Mouse (Mus musculus) hindbrain, postnatal 0 days (tissue): ENCODE results near the gene Tbck. TPM values are rescaled to one million over a fixed set of nuclear protein-coding genes. Genes with fewer than 3 reads are reported as not detected.

ENCODE experiments used
- ATAC-seq: fragments of 200-750 bp; cut with Nextera tagmentation; 2 replicates; pipeline ENCODE4 v1.8.0; 2017; ENCODE audit warnings: mild to moderate bottlenecking, moderate TSS enrichment, moderate library complexity
- DNase-seq: peaks from one replicate; pipeline ENCODE4 v3.0.0-alpha.2; 2015; ENCODE audit warnings: low spot score
- H3K27ac ChIP-seq: fragments of 300-500 bp; sonication (generic); 2 replicates; pipeline ENCODE4 v1.5.1; 2014; ENCODE audit warnings: mild to moderate bottlenecking
- H3K27me3 ChIP-seq: fragments of 300-500 bp; sonication (generic); 2 replicates; pipeline ENCODE4 v1.6.1; 2014; ENCODE audit warnings: low read length, mixed read lengths; ENCODE audit not compliant: insufficient read depth
- H3K36me3 ChIP-seq: fragments of 300-500 bp; sonication (generic); 2 replicates; pipeline ENCODE4 v1.6.1; 2014; ENCODE audit warnings: low read length, mixed read lengths; ENCODE audit not compliant: insufficient read depth
- H3K4me1 ChIP-seq: fragments of 300-500 bp; sonication (generic); 2 replicates; pipeline ENCODE4 v1.6.1; 2014; ENCODE audit warnings: antibody characterized with exemption, low read length, mixed read lengths; ENCODE audit not compliant: insufficient read depth
- H3K4me2 ChIP-seq: fragments of 300-500 bp; sonication (generic); 2 replicates; pipeline ENCODE4 v1.6.1; 2014; ENCODE audit warnings: low read depth, mild to moderate bottlenecking, low read length, moderate library complexity, mixed read lengths
- H3K4me3 ChIP-seq: fragments of 300-500 bp; sonication (generic); 2 replicates; pipeline ENCODE4 v1.5.1; 2014; ENCODE audit warnings: low read length
- H3K9ac ChIP-seq: fragments of 300-500 bp; sonication (generic); replicated peaks from 2 replicates; pipeline ENCODE4 v1.6.1; 2014; ENCODE audit warnings: mild to moderate bottlenecking, low read length, moderate library complexity, mixed read lengths
- H3K9me3 ChIP-seq: fragments of 300-500 bp; sonication (generic); 2 replicates; pipeline ENCODE4 v1.6.1; 2016; ENCODE audit warnings: low read length, mixed read lengths
- CTCF ChIP-seq: IDR thresholded peaks from 2 replicates; pipeline ENCODE4 v1.5.1; 2016; ENCODE audit warnings: antibody characterized with exemption, control low read depth, low read depth
- WGBS: fragments of 180-500 bp; shearing (Covaris S2); extraction: QIAGEN DNeasy Blood & Tissue Kit; methylation state at CpG from one replicate; pipeline ENCODE4 v1.1.7; 2014; 5-methylcytosine and 5-hydroxymethylcytosine counted together
- polyA plus RNA-seq: library from polyadenylated mRNA; unstranded; fragments of >200 nt; fragmentation: Nextera tagmentation; extraction: Ambion mirVana; gene quantifications from 2 replicates; pipeline ENCODE4 v1.2.1, GENCODE M21; 2015
- total RNA-seq: library from RNA; depleted of rRNA; stranded (reverse); fragments of >200 nt; gene quantifications from 2 replicates; pipeline ENCODE4 v1.2.3, GENCODE M21; 2014; rRNA removed

Gene Tbck
- total RNA-seq (35.4 and 38.6 TPM in 2 replicates), polyA plus RNA-seq (31.4 and 32.1 TPM in 2 replicates)

DNA sequence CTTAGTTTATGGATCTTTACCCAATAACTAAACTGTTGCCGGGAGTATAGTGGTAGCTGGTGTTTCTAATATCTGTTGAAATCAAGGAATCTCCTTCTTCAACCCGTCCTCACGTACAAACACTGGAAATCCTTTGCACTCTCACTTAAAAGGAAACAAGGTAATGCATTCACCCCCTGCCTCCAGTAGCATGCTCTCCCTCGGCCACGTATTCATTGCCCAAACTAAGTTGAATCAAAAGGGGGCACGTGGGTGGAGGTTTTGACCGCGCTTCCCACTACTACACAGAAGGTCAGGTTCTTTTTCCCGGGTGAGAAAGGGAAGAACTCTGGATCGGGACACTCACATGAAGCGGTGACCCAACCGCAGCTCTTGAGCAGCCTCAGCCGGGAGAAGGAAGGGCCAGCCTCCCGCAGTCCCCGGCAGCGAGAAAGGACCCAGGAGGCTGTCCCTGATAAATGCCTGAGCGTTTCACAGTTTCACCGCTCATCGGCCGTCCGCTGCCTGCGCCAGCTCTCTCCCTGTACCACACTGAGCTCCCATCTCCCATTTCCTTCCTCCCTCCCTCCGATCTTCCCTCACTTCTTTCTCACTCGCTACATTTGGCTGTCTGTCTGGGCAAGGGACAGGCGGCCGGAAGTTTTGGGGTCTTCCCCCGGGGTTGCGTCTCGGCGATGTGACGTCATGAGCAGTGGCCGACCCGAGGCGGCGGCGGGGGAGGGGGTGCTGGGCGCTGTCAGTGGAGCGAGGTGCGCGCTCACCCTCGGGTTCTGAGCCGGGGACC, at the start of gene Tbck:
TSS of gene Tbck (plus strand) at position 698 of the 784 bp plus-strand sequence.
- TF ChIP-seq CTCF, result peak; percentile 29; the same call in 1 of the 2 replicates
- H3K4me2 ChIP-seq, result peak within 1 kb of the TSS; percentile 82
- H3K27ac ChIP-seq, result peak within 1 kb of the TSS; percentile 91
- under 1% methylated on average over 42 of the region's 42 CpGs for WGBS
- H3K4me1 ChIP-seq, result peaks cover 4% of the 10 kb centered on the region; the same call in 1 of the 2 replicates
- H3K36me3 ChIP-seq, result peaks cover 4% of the 10 kb centered on the region; the same call in 1 of the 2 replicates
- peak; percentile 96 for DNase-seq
- H3K27me3 ChIP-seq, result no peaks in the 10 kb centered on the region
- ATAC-seq, result peak; percentile 99
- peak within 1 kb of the TSS; percentile 86 for H3K4me3 ChIP-seq
- H3K9me3 ChIP-seq, result no peaks in the 10 kb centered on the region
- peak within 1 kb of the TSS; percentile 88 for H3K9ac ChIP-seq

DNA sequence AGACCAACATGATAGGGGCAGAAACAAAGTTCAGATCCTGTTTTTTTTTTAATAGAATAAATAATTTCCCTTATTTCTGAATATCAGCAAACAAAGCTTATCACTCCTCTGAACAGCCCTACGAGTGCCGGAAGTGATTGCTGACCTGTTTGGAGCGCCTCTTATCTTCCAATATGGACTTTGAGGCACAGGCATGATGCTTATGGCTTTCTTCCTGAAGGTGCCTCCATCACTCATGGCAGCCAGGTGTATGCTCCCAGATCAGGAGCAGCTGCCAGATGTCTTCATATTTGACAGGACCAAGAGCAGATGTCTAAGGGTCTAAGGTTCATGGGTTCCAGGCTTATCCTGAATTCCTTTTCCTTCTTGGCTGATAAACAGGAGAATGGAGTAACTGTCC, 46.9 kb upstream of the Tbck start:
- H3K27ac ChIP-seq, result no peak overlapping the region
- no peak overlapping the region for H3K9ac ChIP-seq
- no peak for TF ChIP-seq CTCF
- WGBS, result 94% methylated on average over 3 of the region's 3 CpGs
- no peaks in the 10 kb centered on the region for H3K36me3 ChIP-seq
- no peak for ATAC-seq
- H3K4me3 ChIP-seq, result no peak overlapping the region
- DNase-seq, result no peak
- no peaks in the 10 kb centered on the region for H3K27me3 ChIP-seq
- H3K4me1 ChIP-seq, result no peaks in the 10 kb centered on the region
- no peaks in the 10 kb centered on the region for H3K9me3 ChIP-seq
- H3K4me2 ChIP-seq, result no peak overlapping the region

DNA sequence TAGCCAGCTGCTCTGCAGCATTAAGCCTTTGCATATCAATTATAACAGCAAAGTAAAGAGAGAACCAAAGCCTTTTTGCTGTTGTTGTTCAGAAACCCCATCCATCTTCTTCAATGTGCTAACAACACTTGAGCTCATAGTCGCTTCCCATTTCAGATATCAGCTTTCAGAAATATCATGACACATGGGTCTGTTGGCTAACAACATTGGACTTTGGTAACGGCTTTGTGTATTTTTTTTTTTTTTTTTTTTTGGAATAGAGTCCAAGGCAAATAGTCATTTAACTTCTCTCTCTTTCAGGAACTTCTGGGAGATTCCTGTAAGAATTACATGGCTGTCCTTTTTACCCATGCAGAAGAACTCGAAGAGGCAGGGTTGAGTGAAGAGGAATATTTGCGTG, 39.9 kb upstream of the Tbck start:
- WGBS, result 81% methylated on average over 4 of the region's 4 CpGs
- no peaks in the 10 kb centered on the region for H3K36me3 ChIP-seq
- H3K4me1 ChIP-seq, result no peaks in the 10 kb centered on the region
- H3K4me3 ChIP-seq, result no peak overlapping the region
- H3K27me3 ChIP-seq, result no peaks in the 10 kb centered on the region
- no peak overlapping the region for H3K27ac ChIP-seq
- TF ChIP-seq CTCF, result no peak
- H3K9me3 ChIP-seq, result no peaks in the 10 kb centered on the region
- DNase-seq (no peak), ATAC-seq (no peak)
- H3K4me2 ChIP-seq, result no peak overlapping the region
- H3K9ac ChIP-seq, result no peak overlapping the region

DNA sequence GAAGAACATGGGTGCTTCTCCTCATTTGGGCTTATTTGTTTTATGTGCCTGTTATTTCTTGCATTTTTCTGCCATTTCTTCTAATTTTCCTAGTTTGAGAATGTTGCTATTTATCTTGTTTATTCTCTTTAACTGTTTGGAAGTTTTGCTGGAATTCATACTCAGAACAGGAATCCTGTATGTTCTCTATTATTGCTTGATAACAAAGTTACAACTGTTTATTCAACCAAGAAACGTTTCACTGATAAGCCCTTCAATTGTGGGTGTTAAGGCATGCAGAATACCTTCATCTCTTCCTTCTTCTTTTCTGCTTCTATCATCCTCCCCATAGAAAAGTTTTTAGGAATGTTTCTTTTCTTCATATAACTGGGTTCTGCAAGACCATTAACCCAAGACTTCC, 37.1 kb upstream of the Tbck start:
- Histone ChIP-seq H3K27ac (no peak overlapping the region), H3K4me2 (no peak overlapping the region), H3K4me1 (no peaks in the 10 kb centered on the region), H3K36me3 (no peaks in the 10 kb centered on the region), H3K4me3 (no peak overlapping the region), H3K27me3 (no peaks in the 10 kb centered on the region), H3K9ac (no peak overlapping the region), H3K9me3 (no peaks in the 10 kb centered on the region)
- ATAC-seq, result no peak
- DNase-seq, result no peak
- WGBS, result 60% methylated on average over 1 of the region's 1 CpGs
- TF ChIP-seq CTCF, result no peak

DNA sequence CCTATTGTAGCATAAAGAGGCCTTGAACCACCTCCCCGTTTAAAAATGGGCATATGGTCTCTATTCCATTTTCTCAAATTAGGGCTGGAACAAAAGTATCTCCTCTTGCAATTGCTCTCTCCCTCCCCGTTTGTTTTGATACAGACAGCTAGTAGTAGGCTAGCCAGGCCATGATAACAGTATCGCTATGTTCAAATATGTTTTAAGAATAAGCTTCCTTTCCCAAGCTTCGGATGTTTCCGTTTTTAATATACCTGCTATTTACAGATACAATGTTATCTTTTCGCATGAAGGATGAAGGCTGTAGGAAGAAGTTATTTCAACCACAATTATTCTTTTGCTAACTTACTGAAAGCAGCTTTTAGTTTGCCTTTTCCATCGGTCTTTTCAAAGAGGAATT, 34.6 kb upstream of the Tbck start:
- H3K27ac ChIP-seq, result no peak overlapping the region
- WGBS, result 83% methylated on average over 7 of the region's 7 CpGs
- no peak for TF ChIP-seq CTCF
- H3K9me3 ChIP-seq, result no peaks in the 10 kb centered on the region
- no peak overlapping the region for H3K4me2 ChIP-seq
- no peak overlapping the region for H3K4me3 ChIP-seq
- H3K27me3 ChIP-seq, result no peaks in the 10 kb centered on the region
- H3K36me3 ChIP-seq, result no peaks in the 10 kb centered on the region
- no peaks in the 10 kb centered on the region for H3K4me1 ChIP-seq
- no peak for ATAC-seq
- H3K9ac ChIP-seq, result no peak overlapping the region
- no peak for DNase-seq

DNA sequence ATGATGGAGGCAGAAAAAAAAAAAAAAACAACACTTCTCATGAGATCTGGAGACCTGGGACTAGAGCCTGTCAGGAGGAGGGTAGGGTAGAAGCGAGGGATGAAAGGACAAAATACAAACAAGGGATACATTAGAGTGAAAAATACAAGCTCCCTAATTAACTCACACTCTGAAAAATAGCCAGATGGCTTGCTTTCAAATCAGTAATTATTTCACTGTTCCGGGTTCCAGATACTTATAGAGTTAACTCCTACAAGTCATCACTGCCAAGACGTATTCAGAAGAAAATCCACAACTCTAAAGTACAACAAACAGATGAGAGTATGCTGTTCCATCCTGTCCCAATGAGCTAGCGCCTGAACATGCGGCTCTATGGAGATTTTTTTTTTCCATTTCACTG, 33.8 kb upstream of the Tbck start:
- no peak overlapping the region for H3K4me3 ChIP-seq
- no peak overlapping the region for H3K4me2 ChIP-seq
- H3K9me3 ChIP-seq, result no peaks in the 10 kb centered on the region
- no peaks in the 10 kb centered on the region for H3K36me3 ChIP-seq
- no peaks in the 10 kb centered on the region for H3K4me1 ChIP-seq
- DNase-seq (no peak), ATAC-seq (no peak)
- no peak overlapping the region for H3K9ac ChIP-seq
- H3K27me3 ChIP-seq, result no peaks in the 10 kb centered on the region
- TF ChIP-seq CTCF, result no peak
- 70% methylated on average over 5 of the region's 5 CpGs for WGBS
- H3K27ac ChIP-seq, result no peak overlapping the region

DNA sequence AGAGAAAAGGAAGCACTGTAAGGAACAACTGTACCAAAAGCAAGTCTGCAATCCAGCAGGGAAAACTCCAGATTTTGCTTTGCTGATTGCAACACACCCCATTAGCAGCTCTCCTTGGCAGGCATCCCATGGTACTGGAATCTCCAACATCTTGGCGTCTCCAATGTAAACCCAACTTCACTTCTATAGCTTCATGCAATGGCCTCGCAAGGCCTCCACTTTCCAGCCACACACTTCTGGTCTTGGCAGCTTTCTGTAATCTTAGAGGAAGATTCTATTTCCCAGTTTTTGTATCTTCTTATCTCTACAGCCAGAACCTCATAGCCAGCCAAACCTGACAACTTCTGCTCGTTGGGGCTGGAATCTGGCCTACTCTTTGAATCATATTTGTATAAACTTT, 32.2 kb upstream of the Tbck start:
- H3K9ac ChIP-seq, result no peak overlapping the region
- no peak overlapping the region for H3K4me3 ChIP-seq
- H3K27me3 ChIP-seq, result no peaks in the 10 kb centered on the region
- H3K27ac ChIP-seq, result no peak overlapping the region
- no peak for ATAC-seq
- 82% methylated on average over 3 of the region's 3 CpGs for WGBS
- no peak for TF ChIP-seq CTCF
- no peak overlapping the region for H3K4me2 ChIP-seq
- H3K4me1 ChIP-seq, result no peaks in the 10 kb centered on the region
- no peaks in the 10 kb centered on the region for H3K9me3 ChIP-seq
- no peaks in the 10 kb centered on the region for H3K36me3 ChIP-seq
- no peak for DNase-seq
